Mouse (Mus musculus) cerebellum, adult 9-11 months (tissue): ENCODE measurements at regions not wholly inside any gene's neighbourhood (a gene's known extent, or its start where the extent isn't known, plus 50 kb on each side); places are given as distances from the start of the nearest gene placed in this dataset.

ENCODE experiments used
- DNase-seq: peaks from one replicate; pipeline ENCODE4 v3.0.0; 2022

DNA sequence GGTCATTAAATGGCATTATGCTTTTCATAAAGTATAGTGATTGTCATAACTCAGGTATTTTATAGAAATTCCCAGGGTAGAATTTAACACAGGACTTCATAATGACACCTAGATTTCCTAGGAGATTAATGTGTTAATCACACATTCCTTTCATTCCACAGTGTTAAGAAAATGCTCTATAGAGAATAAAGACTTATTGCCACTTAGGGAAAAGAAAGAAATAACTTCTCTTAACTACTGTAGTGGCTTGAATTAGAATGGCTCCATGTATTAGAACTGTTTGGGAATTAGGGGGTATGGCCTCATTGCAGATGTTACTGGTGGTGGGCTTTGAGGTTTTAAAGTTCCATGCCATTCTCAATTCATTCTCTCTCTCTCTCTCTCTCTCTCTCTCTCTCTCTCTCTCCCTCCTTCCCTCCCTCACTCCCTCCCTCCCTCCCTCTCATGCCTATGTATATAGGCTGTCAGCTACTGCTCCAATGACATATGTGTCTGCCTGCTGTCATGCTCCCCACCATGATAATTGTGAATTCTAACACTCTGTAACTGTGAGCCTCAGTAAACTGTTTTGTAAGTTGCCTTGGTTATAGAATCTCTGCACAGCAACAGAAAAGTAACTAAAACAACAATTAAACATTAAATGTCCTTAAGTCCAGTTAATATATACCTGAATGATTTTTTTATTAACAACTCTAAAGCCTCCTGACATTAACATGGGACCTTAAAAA, 425.1 kb upstream of the Depdc1a start:
- DNase-seq, result no peak

DNA sequence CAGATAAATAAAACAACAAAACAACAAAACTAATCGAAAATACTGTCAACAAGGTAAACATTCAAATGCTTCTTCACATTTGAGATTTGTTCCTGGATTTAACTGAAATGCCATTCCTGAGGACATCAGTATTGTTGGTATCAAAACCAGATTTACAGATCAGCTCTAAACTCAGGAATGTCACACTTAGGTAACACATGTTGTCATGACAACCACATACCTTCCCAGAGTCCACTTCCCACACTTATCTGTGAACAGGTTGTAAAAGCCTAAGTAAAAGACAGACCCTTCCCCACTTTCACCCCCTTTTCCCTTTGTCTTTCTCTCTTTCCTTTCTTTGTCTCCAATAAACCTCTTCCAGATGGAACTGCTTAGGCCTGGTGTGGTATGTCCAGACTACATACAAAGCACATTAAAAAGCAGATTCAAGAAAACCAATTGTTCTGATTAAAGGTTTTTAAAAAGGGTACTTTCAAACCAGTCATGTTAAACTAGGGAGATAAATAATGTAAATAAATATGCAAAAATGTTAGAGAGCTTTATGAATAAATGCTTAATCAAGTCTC, 438.2 kb upstream of the Depdc1a start:
- no peak for DNase-seq

- DNase-seq, result no peak
These were observed 460.4 kb upstream of the Depdc1a start for GRCm38 (mm10) chr3:159034806-159035205.

DNA sequence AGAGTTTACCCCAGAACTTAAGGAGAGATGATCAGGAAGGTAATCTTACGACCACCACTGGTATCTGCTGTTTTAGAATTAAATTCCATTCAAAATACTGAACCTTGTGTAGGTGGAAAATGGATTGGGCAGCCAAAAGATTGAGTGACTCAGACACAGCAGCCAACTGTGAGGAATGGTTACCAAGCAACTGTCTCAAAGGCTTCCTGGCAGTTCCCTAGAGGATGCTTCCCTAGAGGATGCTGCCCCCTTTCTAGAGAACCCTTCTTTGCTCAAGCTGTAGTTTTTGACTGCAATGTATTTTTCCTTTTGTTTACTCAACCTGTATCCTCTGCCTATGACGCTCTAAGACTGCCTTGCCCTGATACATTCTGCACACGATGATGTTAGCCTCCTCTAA, 463.7 kb upstream of the Depdc1a start:
- DNase-seq, result no peak

DNA sequence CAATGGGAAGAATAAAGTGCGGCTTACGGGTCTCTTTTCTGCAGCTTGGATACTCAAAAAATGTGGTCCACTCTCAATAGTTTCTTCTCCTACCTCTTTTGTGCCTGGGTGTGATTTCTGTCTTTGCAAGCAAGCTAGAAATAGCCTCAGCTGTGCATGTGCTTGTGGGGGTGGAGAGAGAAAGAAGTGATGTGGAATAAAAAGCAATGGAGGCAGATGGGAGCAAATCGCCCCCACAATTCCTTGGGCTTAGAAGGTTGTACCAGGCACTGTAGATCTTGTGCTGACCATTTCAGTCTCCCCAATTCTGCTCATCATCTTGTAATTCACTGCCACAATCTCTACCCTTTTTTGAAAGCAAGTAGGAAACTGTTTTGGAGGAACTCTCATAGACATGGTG, 464.6 kb upstream of the Depdc1a start:
- no peak for DNase-seq

DNA sequence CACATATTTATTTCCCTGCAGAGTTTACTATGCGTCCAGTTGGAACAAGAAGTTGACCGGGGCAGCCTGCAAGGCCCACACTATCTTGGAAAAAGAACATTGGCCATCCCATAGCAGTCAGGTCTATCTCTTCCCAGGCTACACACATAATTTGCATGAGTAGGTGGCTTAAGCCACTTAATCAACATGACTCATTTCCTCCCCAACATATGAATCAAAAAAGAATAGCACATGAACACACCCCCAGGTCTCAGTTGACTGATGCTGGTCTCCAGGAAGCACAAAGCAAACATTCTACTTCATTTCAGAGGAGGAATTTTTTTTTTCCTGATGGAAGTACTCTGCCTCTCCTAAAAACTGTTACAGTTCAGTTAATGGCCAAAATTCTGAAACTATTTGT, 465.3 kb upstream of the Depdc1a start:
- no peak for DNase-seq

DNA sequence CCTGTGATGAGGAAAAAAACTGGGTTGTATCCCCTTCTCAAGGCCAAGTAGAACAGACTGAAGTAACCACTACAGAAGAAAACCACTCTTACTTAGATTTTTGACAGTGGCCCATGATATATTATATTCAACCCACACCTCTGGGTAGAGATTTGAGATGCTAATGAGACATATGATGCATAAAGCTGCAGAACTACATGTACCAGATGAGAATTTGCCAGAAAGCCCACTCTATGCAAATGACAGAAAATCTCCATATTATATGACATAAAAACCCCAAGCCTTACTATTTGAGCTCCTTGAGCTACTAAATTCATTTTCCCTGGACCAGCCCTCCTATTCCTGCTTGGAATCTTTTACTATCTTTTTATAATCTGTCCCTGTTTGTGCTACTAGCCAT, 458.4 kb upstream of the Lrrc7 start:
- no peak for DNase-seq

DNA sequence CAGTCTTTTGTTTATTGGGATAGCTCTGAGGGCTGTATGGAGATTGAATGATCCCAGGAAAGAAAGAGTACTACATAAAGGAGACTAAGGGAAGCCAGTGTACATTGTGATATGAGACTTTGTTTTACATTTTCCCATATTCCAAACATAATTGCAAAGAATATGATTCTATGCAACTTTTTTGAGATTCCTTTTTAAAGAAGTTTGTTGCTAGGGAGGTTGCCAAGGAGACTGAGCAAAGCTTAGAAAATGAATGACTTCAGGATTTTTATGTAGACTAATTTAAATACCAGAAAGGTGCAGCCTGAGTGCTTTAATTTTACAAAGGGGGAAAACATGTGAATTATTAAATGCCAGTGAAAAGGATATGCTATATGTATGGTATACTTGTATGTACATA, 455.2 kb upstream of the Lrrc7 start:
- no peak for DNase-seq

DNA sequence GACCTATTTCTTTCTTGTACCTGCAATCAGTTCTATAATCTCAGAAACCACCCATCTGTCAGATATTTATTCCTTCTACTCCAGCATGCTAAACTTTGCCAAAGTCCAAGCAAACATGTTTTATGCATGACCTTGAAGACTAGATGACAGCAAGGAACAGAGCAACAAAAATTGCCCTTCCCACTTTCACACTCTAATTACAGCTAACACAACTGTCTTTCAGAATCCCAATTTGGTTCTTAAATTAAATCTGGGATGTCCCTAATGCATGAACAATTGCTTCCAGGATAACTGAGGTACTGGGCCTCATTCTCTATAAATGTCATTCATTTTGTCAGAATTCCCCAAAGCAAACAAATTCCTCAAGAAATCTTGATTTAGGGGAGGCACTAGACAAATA, 454.4 kb upstream of the Lrrc7 start:
- DNase-seq, result no peak

DNA sequence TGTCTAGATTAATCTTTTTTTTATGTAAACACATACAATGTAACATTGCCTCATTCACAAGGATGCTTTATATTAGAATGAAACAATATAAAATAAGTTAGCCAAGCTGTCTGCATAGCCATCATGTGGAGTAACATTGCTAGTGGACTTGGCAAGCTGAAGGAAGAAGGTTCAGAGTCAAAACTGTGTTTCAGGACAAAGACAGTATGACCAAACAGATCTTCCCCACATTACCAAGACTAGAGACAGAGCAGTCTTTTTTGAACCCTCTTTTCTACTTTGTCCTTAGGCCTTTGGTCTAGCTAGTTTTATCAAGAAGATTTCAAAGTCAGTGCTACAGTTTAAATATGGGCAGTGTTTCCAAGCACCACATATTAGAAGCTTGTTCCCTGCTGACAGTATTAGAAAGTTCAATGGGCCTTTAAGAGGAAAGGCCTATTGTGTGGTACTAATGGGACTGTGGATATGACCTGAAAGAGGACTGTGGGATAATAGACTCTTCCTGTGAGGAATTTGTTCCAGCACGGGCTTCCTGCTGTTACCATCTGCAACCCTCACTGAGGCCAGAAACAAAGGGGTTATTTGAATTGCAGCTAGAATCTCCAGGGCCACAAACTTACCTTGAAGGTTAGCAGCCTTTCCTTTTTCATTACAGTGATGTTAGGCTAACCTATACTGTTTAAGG, 449.1 kb upstream of the Lrrc7 start:
- DNase-seq, result peak; percentile 36

DNA sequence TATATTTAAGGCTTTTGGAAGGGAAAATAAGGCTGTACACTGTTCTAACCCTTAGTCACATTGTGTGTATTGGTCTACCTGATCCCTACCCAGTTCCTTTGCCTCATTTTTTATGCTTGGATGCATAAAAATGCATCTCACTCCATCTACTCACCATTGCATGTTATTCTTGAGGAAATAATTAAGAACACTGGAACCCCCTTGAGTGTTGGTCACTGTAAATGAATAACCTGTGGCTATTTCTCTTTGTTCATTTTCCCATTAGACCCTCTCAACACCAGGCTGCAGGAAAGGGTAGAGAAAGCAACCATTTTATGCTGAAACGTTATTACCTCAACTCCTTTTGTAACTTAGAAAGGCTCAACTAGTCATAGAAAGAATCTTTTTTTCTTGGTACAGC, 442.0 kb upstream of the Lrrc7 start:
- DNase-seq, result no peak

DNA sequence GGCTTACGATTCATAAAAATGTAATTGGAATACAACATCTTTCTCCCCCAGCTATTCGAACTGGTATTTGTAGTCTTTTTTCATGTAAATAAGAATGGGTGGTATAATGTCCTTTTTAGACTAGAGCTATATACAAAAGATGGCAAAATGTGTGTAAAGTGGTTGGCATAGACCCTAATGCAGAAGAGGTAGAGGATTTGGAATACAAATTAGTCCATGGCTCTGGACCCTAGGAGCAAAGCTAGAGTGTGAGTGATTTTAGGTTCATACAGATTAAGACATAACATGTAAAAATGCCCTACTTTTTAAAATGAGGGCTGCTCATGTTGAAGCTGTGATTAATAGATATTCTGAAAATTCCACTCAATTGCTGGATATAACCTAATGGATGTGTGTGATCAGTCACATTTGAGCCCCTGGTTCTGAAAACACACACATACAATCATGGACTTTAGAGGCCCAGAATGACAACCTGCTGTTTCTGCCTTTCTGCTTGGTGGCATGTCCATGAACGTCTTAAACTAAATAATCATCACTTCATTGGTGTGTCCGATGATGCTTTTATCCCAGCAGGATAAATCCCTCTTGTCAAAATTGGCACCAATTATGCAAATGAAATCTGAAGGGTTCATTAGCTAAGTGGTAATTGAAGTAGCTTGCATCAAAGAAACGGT, 423.6 kb upstream of the Lrrc7 start:
- DNase-seq, result no peak

GRCm38 (mm10) chr3:158947063-158947462, 385.0 kb upstream of the Lrrc7 start:
- DNase-seq, result no peak

- DNase-seq, result no peak
These were observed 343.1 kb upstream of the Lrrc7 start for GRCm38 (mm10) chr3:158905104-158905503.

DNA sequence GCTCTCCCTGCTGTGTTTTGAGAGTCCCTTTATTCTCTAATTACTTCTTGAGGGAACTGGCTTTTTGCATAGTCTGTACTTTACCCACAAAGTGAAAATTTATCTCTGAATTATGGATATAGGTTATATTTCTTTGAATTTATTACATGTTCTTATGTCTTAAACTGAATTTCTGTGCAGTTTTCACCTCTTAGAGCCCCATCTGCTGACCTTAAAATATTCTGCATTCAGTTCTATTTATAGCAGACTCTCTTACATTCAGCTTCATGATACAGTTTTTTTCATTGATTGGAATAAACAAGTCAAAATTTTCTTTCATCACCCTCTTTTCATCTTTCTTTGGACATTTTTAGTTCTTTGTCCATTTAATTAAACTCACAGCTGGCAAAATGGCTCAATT, 337.4 kb upstream of the Lrrc7 start:
- no peak for DNase-seq

DNA sequence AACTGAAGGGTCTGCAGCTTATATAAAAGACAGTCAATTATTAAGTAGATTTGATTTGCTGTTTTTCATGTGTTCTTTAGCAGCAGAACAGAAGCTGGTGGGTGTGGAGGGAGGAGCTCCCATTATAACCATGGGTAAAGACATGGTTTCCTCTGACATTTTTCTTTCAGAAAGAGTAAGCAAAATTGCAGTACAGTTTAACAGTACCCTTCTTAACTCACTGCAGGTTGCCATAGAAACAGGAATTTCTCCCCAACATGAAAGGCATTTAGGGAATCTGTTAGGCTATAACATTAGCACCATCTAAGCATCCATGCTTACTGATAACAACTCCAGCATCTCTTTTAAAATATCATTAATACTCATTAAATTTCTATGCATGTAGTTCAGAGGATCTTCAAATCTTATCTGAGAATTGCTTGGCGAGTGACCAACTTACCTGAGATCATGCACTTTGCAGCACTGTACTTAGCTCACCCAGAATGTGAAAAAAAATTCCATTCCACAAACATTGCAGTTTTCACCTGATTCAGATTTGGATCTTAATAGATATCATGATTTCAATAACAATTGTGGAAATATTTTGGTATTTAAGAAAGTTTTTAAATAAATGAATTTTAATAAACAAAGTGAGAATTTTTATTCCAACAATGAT, 324.8 kb upstream of the Lrrc7 start:
- DNase-seq, result no peak

GRCm38 (mm10) chr3:158886301-158886711, 324.3 kb upstream of the Lrrc7 start:
- no peak for DNase-seq
